Mouse (Mus musculus) heart, adult 9 months (tissue): ENCODE data around the gene Sp1.

Experiments used
- DNase-seq, 2 experiments: peaks; one replicate each; pipeline ENCODE4 v3.0.0; 2022; ENCODE audit warnings: low spot score in 2 of 2

The Sp1 gene

DNA sequence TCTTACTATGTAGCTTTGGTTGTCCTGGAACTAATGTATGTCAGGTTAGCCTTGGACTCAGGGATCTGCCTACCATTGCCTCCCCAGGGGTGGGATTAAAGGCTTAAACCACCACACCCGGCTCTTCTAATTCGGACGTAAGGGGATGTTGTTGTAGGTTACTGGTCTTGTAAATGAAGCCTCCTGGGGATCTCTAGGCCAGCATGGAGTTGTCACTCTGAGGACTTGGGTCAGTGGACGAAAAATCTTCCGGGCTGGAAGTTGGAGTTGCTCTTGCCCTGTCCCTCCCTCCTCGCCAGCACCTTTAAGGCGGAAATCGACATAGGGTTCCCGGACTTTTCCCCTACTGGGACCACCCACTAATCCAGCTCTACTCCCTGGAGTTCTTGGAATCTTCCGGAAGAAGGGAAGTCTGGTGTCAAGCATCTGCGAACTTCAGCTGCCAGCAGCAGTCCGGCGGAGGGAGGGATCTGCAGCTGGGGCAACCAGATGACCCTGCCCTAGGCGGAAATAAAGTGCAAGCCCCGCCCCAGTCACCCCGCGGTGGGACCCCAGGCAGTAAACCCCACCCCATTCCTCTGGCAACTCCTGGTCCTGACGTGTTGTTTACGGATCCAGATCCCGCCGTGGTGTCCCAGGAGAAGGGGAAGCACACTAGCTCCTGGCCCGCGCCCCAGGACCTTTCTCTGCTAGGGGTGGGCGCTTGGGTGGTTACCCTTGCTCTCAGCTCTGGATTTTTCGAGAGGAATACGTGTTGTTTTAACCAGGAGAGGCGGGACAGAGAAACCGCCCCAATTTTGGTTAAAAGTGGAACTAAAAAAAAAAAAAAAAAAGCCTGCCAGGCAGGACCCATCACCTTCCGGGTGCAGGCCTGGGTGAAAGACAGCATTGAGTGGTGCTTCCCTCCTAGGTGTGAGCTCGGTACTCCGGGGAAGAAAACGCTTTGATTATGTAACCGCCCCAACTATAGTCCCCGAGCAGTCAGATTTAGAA, 6.4 kb upstream of the Sp1 start:
- peak; percentile 98 for DNase-seq

GRCm38 (mm10) chr15:102400476-102401045, 5.4 kb upstream of the Sp1 start:
- DNase-seq = no peak

- no peak for DNase-seq
Measured at GRCm38 (mm10) chr15:102401278-102401677, 4.7 kb upstream of the Sp1 start.

DNA sequence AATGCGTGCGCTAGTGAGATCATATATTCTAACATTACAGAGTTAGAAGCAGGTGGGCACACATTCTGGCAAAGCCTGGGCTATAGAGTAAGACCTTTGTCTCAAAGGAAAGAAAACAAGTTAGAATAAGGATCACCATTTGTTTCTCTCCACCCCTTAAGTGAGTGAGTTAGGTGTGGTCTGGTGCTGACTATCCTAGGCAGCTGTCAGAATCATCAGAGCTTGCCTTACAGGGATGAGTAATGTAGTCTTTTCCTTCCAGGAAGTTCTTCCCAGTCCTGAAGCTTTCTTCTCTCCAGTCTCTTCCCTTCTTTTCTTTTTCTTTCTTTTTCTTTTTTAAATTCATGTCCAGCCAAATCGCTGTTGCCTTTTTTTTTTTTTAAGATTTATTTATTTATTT, 3.7 kb upstream of the Sp1 start:
- no peak for DNase-seq

DNA sequence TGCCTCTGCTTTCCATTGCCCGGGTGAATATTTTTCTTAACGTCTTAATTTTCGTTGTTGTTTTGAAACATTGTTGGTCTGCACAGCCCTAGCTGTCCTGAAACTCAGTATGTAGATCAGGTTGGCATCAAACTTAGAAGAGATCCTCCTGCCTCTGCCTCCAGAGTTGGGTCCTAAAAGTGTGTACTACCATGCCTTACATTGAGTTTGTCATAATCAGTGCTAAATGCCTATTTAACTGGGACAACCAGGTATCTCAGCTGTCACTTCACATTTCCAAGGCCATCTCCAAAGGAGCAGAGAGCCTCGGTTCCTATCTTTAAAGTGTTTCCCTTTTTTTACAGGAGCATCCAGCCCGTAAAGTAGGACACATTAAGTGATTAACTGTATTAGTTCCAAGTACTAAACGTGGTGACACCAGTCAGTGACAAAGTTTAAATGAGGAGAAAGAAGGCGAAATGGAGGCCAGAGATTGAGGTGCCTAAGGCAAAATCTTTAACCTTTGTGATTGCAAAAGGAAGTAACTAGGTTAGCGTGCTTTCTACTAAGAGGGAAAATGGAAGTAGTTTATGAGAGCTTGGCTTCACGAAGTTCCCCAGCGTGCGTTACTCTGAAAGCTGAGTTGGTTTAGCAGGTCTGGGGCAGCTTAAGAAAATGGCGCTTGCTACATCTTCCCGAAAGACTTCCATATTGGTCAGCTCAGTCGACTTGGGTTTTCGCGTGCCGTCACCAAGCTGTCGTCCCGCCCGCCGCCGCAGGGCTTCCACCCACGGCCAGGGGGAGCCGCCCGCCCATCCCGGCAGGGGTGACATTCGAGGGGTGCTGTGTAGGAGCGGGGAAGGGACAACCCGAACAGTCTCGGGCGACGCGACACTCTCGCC, 1.1 kb upstream of the Sp1 start:
- DNase-seq = no peak

- peak; percentile 86 to 87 for DNase-seq
Measured at GRCm38 (mm10) chr15:102406196-102406911, 411 bp downstream of the Sp1 start.

DNA sequence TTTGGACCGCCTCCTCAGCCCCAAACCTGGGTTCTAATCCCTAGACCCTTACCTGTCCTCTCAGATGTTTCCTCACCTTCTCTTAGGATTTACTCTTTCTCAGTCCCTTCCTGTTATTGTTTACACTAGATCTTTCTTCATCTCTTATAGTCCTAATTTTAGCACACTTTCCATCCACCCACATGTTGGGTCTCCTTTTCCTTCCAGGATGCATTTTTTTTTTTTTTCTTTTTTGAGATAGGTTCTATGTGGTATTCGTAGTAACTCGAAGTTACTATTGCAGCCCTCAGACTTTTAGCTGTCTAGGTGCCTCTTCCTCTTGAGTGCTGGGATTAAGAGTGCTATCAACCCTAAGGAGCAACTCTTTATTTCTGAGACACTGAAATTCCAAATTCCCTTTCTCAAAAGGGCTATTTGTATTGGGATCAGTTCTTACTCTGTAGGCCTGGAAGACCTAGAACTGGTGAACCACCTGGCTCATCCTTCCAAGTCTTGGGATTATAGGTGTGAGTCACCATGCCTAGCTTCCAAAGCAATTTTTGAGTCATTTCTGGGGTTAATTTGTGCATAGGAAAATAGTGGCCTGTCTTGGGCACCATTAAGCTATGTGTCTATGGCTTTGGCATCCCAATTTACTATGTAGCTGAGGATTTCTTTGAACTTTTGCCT, 1.1 kb downstream of the Sp1 start:
- no peak for DNase-seq

GRCm38 (mm10) chr15:102407681-102408557, 2.0 kb downstream of the Sp1 start:
- no peak for DNase-seq

- DNase-seq = no peak
Measured at GRCm38 (mm10) chr15:102408558-102409130, 2.7 kb downstream of the Sp1 start.

GRCm38 (mm10) chr15:102409286-102409685, 3.3 kb downstream of the Sp1 start:
- DNase-seq = no peak

DNA sequence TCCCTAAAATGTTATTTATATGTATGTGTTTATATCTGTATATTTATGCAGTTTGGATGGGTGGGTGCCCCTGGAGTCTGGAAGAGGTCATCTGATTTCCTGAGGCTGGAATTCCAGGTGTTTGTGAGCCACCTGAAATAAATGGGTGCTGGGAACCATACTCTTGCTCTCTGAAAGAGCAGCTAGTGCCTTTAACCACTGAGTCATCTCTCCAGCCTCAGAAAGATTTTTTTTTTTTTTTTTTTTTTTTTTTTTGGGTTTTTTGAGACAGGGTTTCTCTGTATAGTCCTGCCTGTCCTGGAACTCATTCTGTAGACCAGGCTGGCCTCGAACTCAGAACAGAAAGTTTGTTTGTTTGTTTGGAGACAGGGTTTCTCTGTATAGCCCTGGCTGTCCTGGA, 5.1 kb downstream of the Sp1 start:
- no peak for DNase-seq

- DNase-seq = no peak
Measured at GRCm38 (mm10) chr15:102413687-102414086, 7.7 kb downstream of the Sp1 start.

DNA sequence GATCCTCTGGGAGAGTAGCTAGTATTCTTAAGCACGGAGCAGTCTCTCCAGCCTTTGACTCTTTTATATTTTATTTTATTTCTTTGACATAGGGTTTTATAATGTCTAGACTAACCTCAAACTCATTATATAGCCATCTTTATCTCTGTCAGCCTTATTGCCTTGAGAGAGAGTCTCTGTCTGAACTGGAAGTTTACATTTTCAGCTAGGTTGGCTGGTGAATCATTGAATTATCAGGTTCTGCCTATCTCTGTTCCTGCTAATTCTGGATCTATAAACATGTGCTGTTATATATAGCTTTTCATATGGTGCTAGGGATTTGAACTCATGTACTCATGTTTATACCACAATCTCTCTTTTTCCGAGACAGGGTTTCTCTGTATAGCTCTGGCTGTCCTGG, 11.6 kb downstream of the Sp1 start:
- no peak for DNase-seq

GRCm38 (mm10) chr15:102420986-102421385, 15.0 kb downstream of the Sp1 start:
- no peak for DNase-seq

GRCm38 (mm10) chr15:102421437-102421836, 15.5 kb downstream of the Sp1 start:
- DNase-seq = peak in 1 of 2 experiments; percentile 46

DNA sequence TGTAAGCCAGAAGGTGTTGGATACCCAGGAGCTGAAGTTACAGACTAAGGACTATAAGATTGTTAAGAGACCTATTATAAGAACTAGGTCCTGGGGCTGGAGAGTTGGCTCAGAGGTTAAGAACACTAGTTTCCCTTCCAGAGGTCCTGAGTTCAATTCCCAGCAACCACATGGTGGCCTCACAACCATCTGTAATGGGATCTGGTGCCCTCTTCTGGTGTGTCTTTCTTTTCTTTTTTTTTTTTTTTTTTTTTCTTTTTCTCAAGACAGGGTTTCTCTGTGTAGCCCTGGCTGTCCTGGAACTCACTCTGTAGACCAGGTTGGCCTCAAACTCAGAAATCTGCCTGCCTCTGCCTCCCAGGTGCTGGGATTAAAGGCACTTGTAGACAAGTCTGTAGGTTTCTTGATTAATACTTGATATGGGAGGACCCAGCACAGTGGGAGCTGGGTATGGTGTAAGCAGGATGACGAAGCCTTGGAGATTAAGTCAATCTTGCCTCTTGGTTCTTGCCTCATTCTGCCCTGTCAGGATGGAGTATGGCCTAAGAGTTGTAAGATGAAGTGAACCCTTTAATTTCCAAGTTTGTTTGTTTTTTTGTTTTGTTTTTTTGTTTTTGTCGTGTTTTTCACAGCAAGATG, 17.8 kb downstream of the Sp1 start:
- DNase-seq = no peak

DNA sequence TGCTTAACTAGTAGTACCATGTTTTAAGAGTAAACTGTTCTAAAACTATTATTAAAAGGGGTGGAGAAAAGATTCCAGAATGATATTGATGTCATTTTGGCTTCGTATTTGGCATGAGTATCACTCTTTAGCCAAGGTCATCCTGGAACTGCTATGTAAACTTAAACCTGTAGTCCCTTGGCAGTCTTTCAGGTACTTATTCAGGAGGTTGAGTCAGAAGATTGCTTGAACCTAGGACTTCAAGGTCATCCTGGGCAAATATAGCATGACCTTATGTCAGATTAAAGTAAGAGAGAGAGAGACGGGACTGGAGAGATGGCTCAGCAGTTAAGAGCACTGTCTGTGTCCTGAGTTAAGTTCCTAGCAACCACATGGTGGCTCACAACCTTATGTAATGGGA, 18.7 kb downstream of the Sp1 start:
- DNase-seq = no peak

- no peak for DNase-seq
Measured at GRCm38 (mm10) chr15:102426963-102427362, 21.0 kb downstream of the Sp1 start.

- no peak for DNase-seq
Measured at GRCm38 (mm10) chr15:102432046-102432445, 26.1 kb downstream of the Sp1 start.
